Mouse (Mus musculus) lung, adult 2 months (tissue): ENCODE measurements around the gene Nav1.

Experiments
- CTCF ChIP-seq: fragments of 200-500 bp; IDR thresholded peaks from 2 replicates; pipeline ENCODE4 v1.5.1; 2011; ENCODE audit warnings: mild to moderate bottlenecking, low read length, control low read depth; ENCODE audit not compliant: insufficient read depth
- POLR2A ChIP-seq: fragments of 200-500 bp; IDR thresholded peaks from 2 replicates; pipeline ENCODE4 v1.6.1; 2011; ENCODE audit warnings: low read depth, mild to moderate bottlenecking, control low read depth, low read length, borderline replicate concordance; ENCODE audit errors: extremely low read depth

DNA sequence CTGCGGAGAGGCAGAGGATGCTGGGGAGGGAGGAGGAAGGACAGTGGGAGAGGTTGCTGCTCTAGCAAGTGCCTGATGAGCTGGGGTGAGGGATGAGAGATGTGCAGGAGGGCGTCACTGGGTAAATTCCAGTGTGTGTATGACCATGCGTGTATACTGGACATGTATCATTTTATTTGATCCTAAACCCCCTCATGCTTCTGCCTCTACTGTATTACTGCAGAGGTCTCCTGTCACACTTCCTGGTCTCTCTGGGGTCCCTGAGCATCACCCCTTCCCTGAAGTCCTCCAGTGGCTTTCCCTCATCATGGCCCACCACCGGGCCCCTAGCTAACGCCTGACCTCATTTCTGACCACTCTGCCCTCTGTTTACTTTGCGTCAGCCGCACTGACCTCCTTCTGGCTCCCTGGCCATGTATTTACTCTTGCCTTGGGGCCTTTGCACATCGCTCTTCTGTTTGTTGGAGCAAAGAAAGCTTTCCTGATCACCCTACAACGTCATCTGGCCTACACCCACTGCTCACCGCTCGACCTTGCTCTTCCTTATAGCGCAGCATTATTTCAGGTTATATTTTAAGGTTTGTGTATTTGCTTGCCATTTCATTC is 91.4 kb downstream of the Nav1 start:
- TF ChIP-seq CTCF, result no peak
- TF ChIP-seq POLR2A, result no peak
